Mouse (Mus musculus) forebrain, embryonic 11.5 days (tissue): ENCODE measurements at regions not wholly inside any gene's neighbourhood (a gene's known extent, or its start where the extent isn't known, plus 50 kb on each side); places are given as distances from the start of the nearest gene placed in this dataset.

Experiments
- ATAC-seq: fragments of 200-750 bp; cut with Nextera tagmentation; replicated peaks from 2 replicates; pipeline ENCODE4 v1.8.0; 2017; ENCODE audit warnings: moderate TSS enrichment; ENCODE audit not compliant: low FRiP score
- DNase-seq: peaks from one replicate; pipeline ENCODE4 v3.0.0-alpha.2; 2017; ENCODE audit warnings: low spot score
- H3K27ac ChIP-seq: fragments of 300-500 bp; sonication (generic); 2 replicates; pipeline ENCODE4 v1.5.1; 2014; ENCODE audit warnings: low read depth, low read length
- H3K27me3 ChIP-seq: fragments of 300-500 bp; sonication (generic); 2 replicates; pipeline ENCODE4 v1.6.1; 2014; ENCODE audit warnings: mild to moderate bottlenecking, low read length, mixed read lengths; ENCODE audit not compliant: control insufficient read depth, insufficient read depth
- H3K36me3 ChIP-seq: fragments of 300-500 bp; sonication (generic); 2 replicates; pipeline ENCODE4 v1.6.1; 2014; ENCODE audit warnings: mild to moderate bottlenecking, low read length, moderate library complexity, mixed read lengths; ENCODE audit not compliant: control insufficient read depth, insufficient read depth
- H3K4me1 ChIP-seq: fragments of 300-500 bp; sonication (generic); replicated peaks from 2 replicates; pipeline ENCODE4 v1.6.1; 2014; ENCODE audit warnings: low read length, mixed read lengths; ENCODE audit not compliant: control insufficient read depth, insufficient read depth
- H3K4me2 ChIP-seq: fragments of 300-500 bp; sonication (generic); 2 replicates; pipeline ENCODE4 v1.6.1; 2014; ENCODE audit warnings: low read depth, mild to moderate bottlenecking, low read length, moderate library complexity, mixed read lengths; ENCODE audit not compliant: severe bottlenecking
- H3K4me3 ChIP-seq: fragments of 300-500 bp; sonication (generic); 2 replicates; pipeline ENCODE4 v1.5.1; 2014; ENCODE audit warnings: low read depth, low read length
- H3K9ac ChIP-seq: fragments of 300-500 bp; sonication (generic); 2 replicates; pipeline ENCODE4 v1.6.1; 2014; ENCODE audit warnings: low read length
- H3K9me3 ChIP-seq: fragments of 300-500 bp; sonication (generic); 2 replicates; pipeline ENCODE4 v1.6.1; 2016; ENCODE audit warnings: low read length, mixed read lengths; ENCODE audit not compliant: control insufficient read depth
- WGBS: fragments of 180-500 bp; shearing (Covaris S2); extraction: QIAGEN DNeasy Blood & Tissue Kit; methylation state at CpG from one replicate; pipeline ENCODE4 v1.1.7; 2014; 5-methylcytosine and 5-hydroxymethylcytosine counted together

GRCm38 (mm10) chr1:83665326-83665725 lies 257.3 kb upstream of the Sphkap start:
- DNase-seq = no peak
- Histone ChIP-seq H3K36me3 (no peaks in the 10 kb centered on the region), H3K27me3 (no peaks in the 10 kb centered on the region), H3K4me3 (no peak overlapping the region), H3K9ac (no peak overlapping the region), H3K27ac (no peak overlapping the region), H3K4me1 (no peaks in the 10 kb centered on the region), H3K9me3 (no peaks in the 10 kb centered on the region), H3K4me2 (no peak overlapping the region)
- ATAC-seq = no peak
- WGBS = 96% methylated on average over 2 of the region's 2 CpGs

- no peaks in the 10 kb centered on the region for H3K36me3 ChIP-seq
Observed at GRCm38 (mm10) chr1:83661808-83662802, 254.1 kb upstream of the Sphkap start.

GRCm38 (mm10) chr1:83653661-83654060 lies 245.7 kb upstream of the Sphkap start:
- Histone ChIP-seq H3K36me3 (no peaks in the 10 kb centered on the region), H3K4me3 (no peak overlapping the region), H3K9me3 (no peaks in the 10 kb centered on the region), H3K9ac (no peak overlapping the region), H3K4me2 (no peak overlapping the region), H3K27me3 (no peaks in the 10 kb centered on the region), H3K27ac (no peak overlapping the region), H3K4me1 (no peaks in the 10 kb centered on the region)
- 88% methylated on average over 2 of the region's 2 CpGs for WGBS
- DNase-seq = no peak
- ATAC-seq = no peak

More at GRCm38 (mm10) chr1:83661808-83662802, 254.1 kb upstream of the Sphkap start:
- no peak overlapping the region for H3K9ac ChIP-seq
- no peaks in the 10 kb centered on the region for H3K9me3 ChIP-seq
- ATAC-seq (no peak), DNase-seq (no peak)
- no peak overlapping the region for H3K4me2 ChIP-seq
- no peak overlapping the region for H3K4me3 ChIP-seq
- WGBS = 92% methylated on average over 3 of the region's 3 CpGs
- no peaks in the 10 kb centered on the region for H3K27me3 ChIP-seq
- H3K4me1 ChIP-seq = no peaks in the 10 kb centered on the region
- no peak overlapping the region for H3K27ac ChIP-seq

GRCm38 (mm10) chr1:83645606-83646005 lies 237.6 kb upstream of the Sphkap start:
- WGBS = 85% methylated on average over 1 of the region's 1 CpGs
- H3K4me1 ChIP-seq = no peaks in the 10 kb centered on the region
- no peak overlapping the region for H3K27ac ChIP-seq
- H3K4me2 ChIP-seq = no peak overlapping the region
- no peaks in the 10 kb centered on the region for H3K36me3 ChIP-seq
- H3K9ac ChIP-seq = no peak overlapping the region
- H3K9me3 ChIP-seq = no peaks in the 10 kb centered on the region
- H3K4me3 ChIP-seq = no peak overlapping the region
- DNase-seq = no peak
- ATAC-seq = no peak
- no peaks in the 10 kb centered on the region for H3K27me3 ChIP-seq

GRCm38 (mm10) chr1:83642656-83643055 lies 234.7 kb upstream of the Sphkap start:
- H3K9ac ChIP-seq = no peak overlapping the region
- DNase-seq = no peak
- no peaks in the 10 kb centered on the region for H3K36me3 ChIP-seq
- H3K4me3 ChIP-seq = no peak overlapping the region
- no peaks in the 10 kb centered on the region for H3K9me3 ChIP-seq
- H3K27ac ChIP-seq = no peak overlapping the region
- no peaks in the 10 kb centered on the region for H3K27me3 ChIP-seq
- no peaks in the 10 kb centered on the region for H3K4me1 ChIP-seq
- H3K4me2 ChIP-seq = no peak overlapping the region
- no peak for ATAC-seq

- no peak for DNase-seq
- Histone ChIP-seq H3K27ac (no peak overlapping the region), H3K9ac (no peak overlapping the region), H3K36me3 (no peaks in the 10 kb centered on the region), H3K27me3 (no peaks in the 10 kb centered on the region), H3K4me3 (no peak overlapping the region), H3K9me3 (no peaks in the 10 kb centered on the region), H3K4me2 (no peak overlapping the region), H3K4me1 (no peaks in the 10 kb centered on the region)
- no peak for ATAC-seq
- WGBS = 87% methylated on average over 3 of the region's 3 CpGs
Observed at GRCm38 (mm10) chr1:83636051-83636450, 228.1 kb upstream of the Sphkap start.

GRCm38 (mm10) chr1:83631798-83632197 lies 223.8 kb upstream of the Sphkap start:
- Histone ChIP-seq H3K4me1 (no peaks in the 10 kb centered on the region), H3K27me3 (no peaks in the 10 kb centered on the region), H3K36me3 (no peaks in the 10 kb centered on the region), H3K9me3 (no peaks in the 10 kb centered on the region), H3K4me3 (no peak overlapping the region), H3K27ac (no peak overlapping the region), H3K9ac (no peak overlapping the region), H3K4me2 (no peak overlapping the region)
- peak; percentile 42; the same call in 1 of the 2 replicates for ATAC-seq
- WGBS = 61% methylated on average over 4 of the region's 4 CpGs
- DNase-seq = no peak

DNA sequence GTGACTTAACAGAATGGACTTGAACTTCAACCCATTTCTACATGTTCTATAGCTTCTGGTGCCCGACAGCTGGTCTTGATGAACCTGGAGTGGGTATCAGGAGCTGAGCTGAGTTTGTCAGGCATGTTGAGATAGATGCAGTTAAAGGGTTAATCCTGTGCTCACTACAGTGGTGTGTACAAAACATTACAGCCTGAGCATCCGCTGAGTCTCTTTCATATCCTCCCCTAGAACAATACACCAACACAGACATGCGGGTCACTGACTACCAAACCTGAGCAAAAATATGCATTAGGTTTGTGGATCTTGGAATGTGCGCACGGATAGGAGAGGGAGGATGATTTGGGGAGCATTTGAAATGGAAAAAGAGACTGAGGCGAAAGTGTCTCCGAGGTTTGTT lies 223.4 kb upstream of the Sphkap start:
- no peaks in the 10 kb centered on the region for H3K27me3 ChIP-seq
- WGBS = 84% methylated on average over 7 of the region's 7 CpGs
- H3K4me2 ChIP-seq = no peak overlapping the region
- DNase-seq (no peak), ATAC-seq (peak; percentile 27; the same call in 1 of the 2 replicates)
- H3K27ac ChIP-seq = no peak overlapping the region
- no peak overlapping the region for H3K4me3 ChIP-seq
- H3K4me1 ChIP-seq = no peaks in the 10 kb centered on the region
- H3K9me3 ChIP-seq = no peaks in the 10 kb centered on the region
- H3K9ac ChIP-seq = no peak overlapping the region
- H3K36me3 ChIP-seq = no peaks in the 10 kb centered on the region

DNA sequence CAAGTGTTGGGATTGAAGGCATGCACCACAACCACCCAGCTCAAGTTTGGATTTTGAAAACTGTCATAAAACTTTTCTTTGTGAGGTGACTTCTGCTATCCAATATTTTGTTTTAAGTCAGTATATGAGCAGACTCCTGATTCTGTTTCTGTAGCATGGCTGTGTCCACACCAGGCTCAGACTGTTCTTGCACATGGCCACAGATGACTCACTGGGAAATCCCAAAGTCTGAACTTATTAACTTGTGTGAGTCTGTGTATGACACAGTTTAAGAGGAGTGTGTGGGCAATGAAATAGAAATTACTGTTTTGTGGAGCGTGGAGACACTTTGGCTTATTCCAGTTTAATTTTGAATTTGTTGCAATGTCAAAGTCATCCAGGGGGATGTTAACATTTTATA lies 179.3 kb upstream of the Sphkap start:
- WGBS = 85% methylated on average over 1 of the region's 1 CpGs
- Histone ChIP-seq H3K36me3 (no peaks in the 10 kb centered on the region), H3K27me3 (no peaks in the 10 kb centered on the region), H3K4me2 (no peak overlapping the region), H3K9ac (no peak overlapping the region), H3K27ac (no peak overlapping the region), H3K4me3 (no peak overlapping the region), H3K9me3 (no peaks in the 10 kb centered on the region), H3K4me1 (no peaks in the 10 kb centered on the region)
- no peak for ATAC-seq
- DNase-seq = no peak
